Mouse (Mus musculus): ENCODE data around the gene S100a4.

DNA sequence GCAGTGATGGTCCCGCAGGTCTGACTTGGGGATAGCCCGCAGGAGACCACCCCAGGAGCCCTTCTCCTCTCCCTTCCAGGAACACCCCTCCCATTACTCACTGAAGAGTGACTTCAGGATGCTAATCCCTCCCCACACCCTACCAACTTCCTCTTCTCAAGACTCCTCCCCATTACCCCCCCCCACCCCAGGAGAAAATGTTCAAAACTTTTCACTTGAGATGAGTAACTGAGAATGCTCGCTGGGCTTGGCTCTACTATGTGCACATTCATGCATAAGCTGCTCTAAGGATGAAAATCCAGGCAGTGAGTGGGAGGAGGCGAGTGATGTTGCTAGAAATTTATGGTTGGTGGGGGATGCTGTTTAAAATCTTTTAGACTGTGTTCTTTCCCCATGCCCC is 8.5 kb downstream of the S100a4 start:
- no peak for TF ChIP-seq CTCF (IDR thresholded peaks at IDR 0.05; ENCODE audit: extremely low read depth, insufficient read length, insufficient replicate concordance, low read depth, low read length)
- no peak for TF ChIP-seq POLR2A (IDR thresholded peaks at IDR 0.05; ENCODE audit: low read depth, low read length)

All from small intestine, adult 2 months (tissue).